Mouse (Mus musculus): ENCODE measurements around the gene Ift22. TPM values are rescaled to one million over a fixed set of nuclear protein-coding genes. Genes with fewer than 3 reads are reported as not detected.
A peak's percentile ranks its signal among the peaks of the same experiment; 100 is the strongest.

Gene Ift22
- polyA plus RNA-seq, 1 experiment from 2014 or later = 32.7 TPM

DNA sequence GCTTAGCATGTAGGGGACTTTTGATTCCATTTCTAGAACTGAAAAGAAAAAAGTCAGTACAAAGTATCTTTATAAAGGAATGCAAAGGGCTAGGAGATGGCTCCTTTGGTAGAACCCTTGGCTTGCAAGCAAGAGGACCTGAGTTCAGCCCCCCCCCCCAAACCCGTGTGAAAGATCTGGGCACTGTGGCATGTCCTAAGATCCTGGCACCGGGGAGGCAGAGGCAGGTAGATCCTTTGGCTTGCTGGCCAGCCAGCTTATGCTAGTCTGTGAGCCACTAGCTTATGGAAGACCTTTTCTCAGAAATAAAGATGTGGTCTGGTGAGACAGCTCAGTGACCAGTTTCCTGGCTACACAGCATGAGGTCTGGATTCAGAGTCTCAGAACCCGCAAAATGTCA lies 6.2 kb downstream of the Ift22 start:
- no peak for ATAC-seq (ENCODE audit: extremely low read depth, insufficient number of reproducible peaks, low FRiP score, low TSS enrichment)
- Histone ChIP-seq H3K4me3 (no peak overlapping the region), H3K4me1 (0 out of 2 replicates have a peak, but pooled peaks cover under 1% of the 10 kb centered on the region), H3K9me3 (no peaks in the 10 kb centered on the region), H3K36me3 (peaks cover 27% of the 10 kb centered on the region), H3K27me3 (replicated peaks) (no peaks in the 10 kb centered on the region), H3K4me2 (no peak overlapping the region), H3K9ac (no peak overlapping the region), H3K27ac (replicated peaks) (no peak overlapping the region)
- WGBS = 69% methylated on average over 3 of the region's 3 CpGs

DNA sequence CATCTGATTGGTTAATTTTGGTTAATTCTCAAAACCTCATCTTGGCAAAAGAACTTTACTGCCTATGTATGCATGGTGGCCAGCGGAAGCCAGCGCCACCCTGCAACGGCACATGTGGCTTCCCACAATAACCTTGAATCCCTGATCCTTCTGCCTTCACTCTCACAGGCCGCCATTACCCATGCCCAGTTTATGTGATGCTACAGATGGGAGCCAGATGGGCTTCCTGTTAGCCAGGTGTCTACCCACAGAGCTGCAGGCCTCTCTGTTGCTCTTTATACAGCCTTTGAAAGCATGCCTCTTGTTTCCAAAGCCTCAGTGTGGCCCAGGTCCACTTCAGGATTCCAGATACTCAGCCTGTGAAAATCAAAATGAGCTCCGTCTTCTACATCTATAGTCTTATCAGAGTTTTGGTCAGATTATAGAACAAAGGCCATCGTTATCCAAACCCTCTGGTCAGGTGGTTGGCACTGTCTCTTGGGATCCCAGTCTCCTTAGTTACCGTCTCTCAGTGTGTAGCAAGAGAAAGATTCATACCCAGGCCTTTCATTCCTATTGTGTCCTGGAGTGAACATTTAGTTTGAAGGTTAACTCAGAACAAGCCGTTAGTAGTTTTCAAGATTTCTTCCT lies 9.8 kb downstream of the Ift22 start:
- H3K4me1 ChIP-seq = peaks cover 7% of the 10 kb centered on the region
- H3K27ac ChIP-seq (replicated peaks) = no peak overlapping the region
- no peak overlapping the region for H3K4me2 ChIP-seq
- no peak for ATAC-seq (ENCODE audit: extremely low read depth, insufficient number of reproducible peaks, low FRiP score, low TSS enrichment)
- no peaks in the 10 kb centered on the region for H3K9me3 ChIP-seq
- H3K27me3 ChIP-seq (replicated peaks) = no peaks in the 10 kb centered on the region
- peaks cover 10% of the 10 kb centered on the region for H3K36me3 ChIP-seq
- no peak overlapping the region for H3K9ac ChIP-seq
- WGBS = 92% methylated on average over 8 of the region's 8 CpGs
- no peak overlapping the region for H3K4me3 ChIP-seq

DNA sequence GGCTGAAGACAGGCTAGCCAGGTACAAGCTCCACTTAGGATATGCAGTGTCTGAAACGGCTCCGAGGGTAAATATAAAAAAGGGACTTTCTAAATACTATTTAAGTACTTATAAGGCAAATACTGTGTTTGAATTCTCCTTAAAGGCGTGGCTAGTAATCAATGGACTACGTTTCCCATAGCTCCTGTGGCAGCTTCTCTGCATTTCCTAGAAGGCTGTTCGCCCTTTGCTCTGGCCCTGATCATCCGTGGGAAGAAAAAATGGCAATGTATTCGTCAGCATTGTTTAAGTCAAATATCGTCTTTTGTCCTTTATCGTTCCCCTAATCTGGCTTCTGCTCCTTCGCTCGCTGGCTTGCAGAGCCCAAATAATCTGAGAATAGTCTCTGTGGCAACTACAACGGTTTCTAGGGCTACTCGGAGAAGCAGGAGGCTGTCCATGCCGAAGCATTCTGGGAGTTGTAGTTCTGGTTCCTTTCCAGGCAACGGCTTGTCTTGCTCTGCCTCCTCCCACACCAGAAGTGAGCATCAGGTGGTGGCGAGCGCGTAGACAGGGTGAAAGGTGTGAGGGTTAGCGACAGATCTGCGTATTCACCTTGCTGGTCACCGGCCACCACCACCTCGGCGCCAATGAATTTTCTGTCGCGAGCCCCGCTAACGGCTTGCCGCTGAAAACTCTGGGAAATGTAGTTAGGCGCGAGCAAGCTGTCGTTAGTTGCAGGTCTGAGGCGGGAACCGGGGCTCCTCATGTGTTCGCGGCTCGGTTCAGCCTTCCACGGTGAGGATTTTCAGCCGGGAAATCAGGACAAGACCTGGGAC lies 10.9 kb downstream of the Ift22 start:
- H3K27ac ChIP-seq (replicated peaks) = 0 out of 2 replicates have a peak overlapping the region, but pooled peaks have one; percentile 15
- H3K9ac ChIP-seq = peak overlapping the region; percentile 87
- no peaks in the 10 kb centered on the region for H3K27me3 ChIP-seq (replicated peaks)
- H3K4me3 ChIP-seq = peak overlapping the region; percentile 73
- no peaks in the 10 kb centered on the region for H3K36me3 ChIP-seq
- WGBS = 3% methylated on average over 38 of the region's 38 CpGs
- H3K4me2 ChIP-seq = peak overlapping the region; percentile 90
- peaks cover 7% of the 10 kb centered on the region for H3K4me1 ChIP-seq
- peak; percentile 66; the same call in 1 of the 2 replicates for ATAC-seq (ENCODE audit: extremely low read depth, insufficient number of reproducible peaks, low FRiP score, low TSS enrichment)
- no peaks in the 10 kb centered on the region for H3K9me3 ChIP-seq

DNA sequence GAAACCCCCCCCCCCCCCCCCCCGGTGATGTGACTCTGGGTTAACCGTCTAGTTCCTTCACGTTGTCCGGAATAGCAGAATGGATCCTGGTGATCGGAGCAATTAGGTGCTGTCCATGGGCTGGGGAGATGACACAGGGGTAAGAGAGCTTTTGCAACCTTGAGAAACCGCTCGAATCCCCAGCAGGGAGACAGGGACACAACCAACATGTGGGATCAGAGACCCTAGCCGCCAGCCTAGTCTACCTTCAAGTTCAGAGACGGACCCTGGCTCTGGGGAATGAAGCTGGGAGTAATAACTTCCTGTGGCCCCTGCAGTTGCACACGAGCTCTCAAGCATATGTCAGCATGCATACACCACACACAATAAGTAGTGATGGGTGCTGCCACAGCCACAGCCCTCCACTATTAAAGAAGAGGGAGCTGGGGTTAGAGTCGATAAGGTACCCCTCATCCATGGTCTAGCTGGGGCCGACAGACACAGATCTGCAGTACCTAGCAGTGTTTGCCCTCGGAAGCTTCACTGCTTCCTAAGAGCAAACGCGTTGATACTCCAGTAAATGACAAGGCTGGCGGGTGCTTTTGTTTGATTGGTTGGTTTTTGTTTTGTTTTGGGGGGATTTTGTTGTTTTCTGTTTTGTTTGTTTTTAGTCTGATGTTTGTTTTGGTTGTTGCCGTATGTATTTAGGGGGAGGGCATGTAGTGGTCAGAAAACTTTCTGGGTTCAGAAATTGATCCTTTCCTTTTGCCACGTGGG lies 11.8 kb downstream of the Ift22 start:
- H3K27ac ChIP-seq (replicated peaks) = no peak overlapping the region
- WGBS = 21% methylated on average over 17 of the region's 18 CpGs

DNA sequence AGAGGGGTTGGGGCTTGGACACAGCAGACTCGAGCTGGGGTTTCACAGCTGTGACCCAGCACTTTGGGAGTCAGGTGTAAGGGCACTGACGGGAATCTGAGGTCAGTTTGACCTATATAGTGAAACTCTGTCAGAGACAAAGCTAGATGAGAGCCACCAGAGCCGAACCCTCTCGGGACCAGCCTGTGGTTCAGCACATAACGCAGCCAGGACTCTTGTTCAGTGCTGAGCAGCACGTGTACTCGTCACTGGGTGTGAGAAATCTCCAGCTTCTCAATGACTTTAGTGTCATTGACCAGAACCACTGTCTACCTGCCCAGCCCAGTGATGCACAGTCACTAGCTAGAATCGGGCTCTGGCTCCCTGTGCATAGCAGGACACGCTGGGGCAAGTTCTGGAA lies 14.9 kb downstream of the Ift22 start:
- no peak overlapping the region for H3K4me2 ChIP-seq
- H3K36me3 ChIP-seq = 0 out of 2 replicates have a peak, but pooled peaks cover 11% of the 10 kb centered on the region
- H3K4me3 ChIP-seq = no peak overlapping the region
- H3K27me3 ChIP-seq (replicated peaks) = no peaks in the 10 kb centered on the region
- no peak overlapping the region for H3K27ac ChIP-seq (replicated peaks)
- H3K4me1 ChIP-seq = peaks cover 7% of the 10 kb centered on the region
- H3K9ac ChIP-seq = no peak overlapping the region
- ATAC-seq (ENCODE audit: extremely low read depth, insufficient number of reproducible peaks, low FRiP score, low TSS enrichment) = no peak
- H3K9me3 ChIP-seq = no peaks in the 10 kb centered on the region
- 76% methylated on average over 9 of the region's 9 CpGs for WGBS

More for the DNA sequence above, 11.8 kb downstream of the Ift22 start:
- H3K4me2 ChIP-seq = peak overlapping the region; percentile 90
- no peaks in the 10 kb centered on the region for H3K9me3 ChIP-seq
- peak overlapping the region; percentile 87 for H3K9ac ChIP-seq
- H3K4me1 ChIP-seq = peaks cover 7% of the 10 kb centered on the region
- H3K4me3 ChIP-seq = peak overlapping the region; percentile 73
- H3K36me3 ChIP-seq = no peaks in the 10 kb centered on the region
- no peak for ATAC-seq (ENCODE audit: extremely low read depth, insufficient number of reproducible peaks, low FRiP score, low TSS enrichment)
- H3K27me3 ChIP-seq (replicated peaks) = no peaks in the 10 kb centered on the region

DNA sequence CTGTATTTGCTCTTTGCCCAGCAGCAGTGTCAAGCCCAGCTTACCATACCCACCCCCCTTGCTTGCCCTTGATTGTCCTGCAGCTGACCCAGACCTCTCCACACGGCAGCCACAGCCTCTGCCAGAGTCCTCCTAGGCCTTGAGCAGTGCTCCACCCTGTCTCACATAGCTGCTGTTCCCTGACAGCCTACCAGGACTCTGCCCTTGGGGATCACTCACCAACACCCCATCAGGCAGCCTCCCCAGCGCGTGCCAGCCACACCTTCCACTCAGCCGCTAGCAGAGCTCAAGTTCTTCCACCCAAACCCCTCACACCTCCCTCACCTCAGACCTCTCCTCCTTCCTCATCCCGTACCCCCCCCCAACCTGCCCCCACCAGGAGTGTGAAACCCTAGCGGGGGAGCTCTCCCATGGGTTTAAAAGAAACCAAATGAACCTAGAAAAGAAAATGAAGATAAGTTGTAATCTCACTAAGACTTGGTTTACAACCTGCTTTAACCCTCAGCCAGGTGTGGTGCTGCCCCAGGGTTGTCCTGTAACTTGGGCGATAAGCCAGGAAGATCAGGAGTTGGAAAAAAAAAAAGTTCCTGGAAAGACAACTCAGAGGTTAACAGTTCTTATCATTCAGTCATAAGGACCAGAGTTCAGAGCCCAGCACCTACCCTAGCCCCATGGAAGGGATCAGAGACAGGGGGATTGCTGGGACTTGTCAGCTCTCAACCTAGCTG lies 16.0 kb downstream of the Ift22 start:
- peaks cover 7% of the 10 kb centered on the region for H3K4me1 ChIP-seq
- no peak for ATAC-seq (ENCODE audit: extremely low read depth, insufficient number of reproducible peaks, low FRiP score, low TSS enrichment)
- H3K9me3 ChIP-seq = no peaks in the 10 kb centered on the region
- 0 out of 2 replicates have a peak, but pooled peaks cover 11% of the 10 kb centered on the region for H3K36me3 ChIP-seq
- no peak overlapping the region for H3K27ac ChIP-seq (replicated peaks)
- no peak overlapping the region for H3K4me3 ChIP-seq
- WGBS = 45% methylated on average over 7 of the region's 7 CpGs
- no peak overlapping the region for H3K4me2 ChIP-seq
- H3K9ac ChIP-seq = no peak overlapping the region; the same call in 1 of the 2 replicates
- H3K27me3 ChIP-seq (replicated peaks) = no peaks in the 10 kb centered on the region

DNA sequence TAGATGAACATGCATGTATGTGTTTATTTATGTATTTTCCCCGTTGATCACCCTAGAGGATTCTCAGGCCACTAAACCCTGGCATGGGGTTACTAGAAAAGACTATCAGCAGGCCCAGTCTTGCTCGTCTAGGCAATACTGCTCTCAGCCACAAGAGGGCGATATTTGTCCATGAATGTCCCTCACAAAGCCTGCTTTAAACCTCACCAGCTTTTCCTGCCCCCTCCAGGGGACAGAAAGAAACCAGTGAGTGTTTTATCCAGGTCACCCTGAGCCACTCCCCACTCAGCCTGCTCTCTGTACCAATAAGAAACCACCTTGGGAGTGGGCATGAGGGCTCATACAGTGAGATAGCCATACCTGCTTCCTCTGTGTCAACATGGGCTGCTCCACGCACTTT lies 21.1 kb downstream of the Ift22 start:
- Histone ChIP-seq H3K27ac (replicated peaks) (no peak overlapping the region), H3K27me3 (replicated peaks) (no peaks in the 10 kb centered on the region), H3K36me3 (0 out of 2 replicates have a peak, but pooled peaks cover 11% of the 10 kb centered on the region), H3K4me3 (no peak overlapping the region), H3K4me1 (0 out of 2 replicates have a peak, but pooled peaks cover 5% of the 10 kb centered on the region), H3K4me2 (no peak overlapping the region), H3K9ac (peak overlapping the region; percentile 20), H3K9me3 (no peaks in the 10 kb centered on the region)
- 0 out of 2 replicates have a peak, but pooled peaks have one; percentile 48 for ATAC-seq (ENCODE audit: extremely low read depth, insufficient number of reproducible peaks, low FRiP score, low TSS enrichment)
- WGBS = 18% methylated on average over 4 of the region's 4 CpGs

DNA sequence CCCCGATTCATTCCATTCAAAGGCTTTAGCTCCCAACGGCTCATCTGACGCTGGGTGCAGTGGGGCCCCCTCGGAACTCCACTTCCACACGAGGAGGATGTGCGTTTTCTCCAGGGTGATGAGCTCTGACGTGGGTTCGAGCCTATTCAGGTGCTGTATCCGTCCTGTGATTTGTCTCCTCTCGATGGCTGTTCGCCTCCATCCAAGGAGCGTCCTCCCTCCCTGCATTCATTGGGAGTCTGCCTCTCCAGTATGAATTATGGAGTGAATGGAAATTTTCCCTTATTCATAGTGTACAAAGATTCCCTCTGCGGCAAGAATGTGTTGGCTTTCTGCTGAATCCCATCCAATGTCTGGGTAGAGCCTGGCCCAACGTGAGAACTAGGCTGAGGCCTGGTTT lies 23.9 kb downstream of the Ift22 start:
- no peak overlapping the region for H3K9ac ChIP-seq
- 0 out of 2 replicates have a peak, but pooled peaks cover 5% of the 10 kb centered on the region for H3K4me1 ChIP-seq
- 78% methylated on average over 14 of the region's 14 CpGs for WGBS
- H3K9me3 ChIP-seq = no peaks in the 10 kb centered on the region
- no peak overlapping the region for H3K4me2 ChIP-seq
- no peak overlapping the region for H3K4me3 ChIP-seq
- H3K27ac ChIP-seq (replicated peaks) = no peak overlapping the region
- no peaks in the 10 kb centered on the region for H3K36me3 ChIP-seq
- ATAC-seq (ENCODE audit: extremely low read depth, insufficient number of reproducible peaks, low FRiP score, low TSS enrichment) = no peak
- H3K27me3 ChIP-seq (replicated peaks) = no peaks in the 10 kb centered on the region

DNA sequence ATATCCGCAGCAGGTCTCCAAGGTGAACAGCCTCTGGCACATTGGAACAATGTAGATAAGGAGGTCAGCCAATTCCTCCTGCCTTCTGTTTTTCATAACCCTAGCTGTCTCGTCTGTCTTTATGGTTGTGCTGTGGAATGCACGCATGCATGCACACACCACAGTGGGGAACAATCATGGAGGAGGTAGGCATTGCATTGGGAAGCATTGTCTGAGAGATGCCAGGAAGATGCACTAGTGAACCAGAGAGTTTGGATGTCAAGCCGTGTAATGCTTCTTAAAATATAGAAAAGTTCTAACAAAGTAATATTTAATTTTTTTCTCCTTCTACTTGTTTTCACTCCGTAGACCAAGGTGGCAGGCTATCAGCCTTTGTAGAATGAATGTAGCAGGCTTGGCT lies 25.0 kb downstream of the Ift22 start:
- no peaks in the 10 kb centered on the region for H3K27me3 ChIP-seq (replicated peaks)
- no peak overlapping the region for H3K4me2 ChIP-seq
- H3K9ac ChIP-seq = no peak overlapping the region
- H3K9me3 ChIP-seq = no peaks in the 10 kb centered on the region
- 70% methylated on average over 5 of the region's 5 CpGs for WGBS
- no peak for ATAC-seq (ENCODE audit: extremely low read depth, insufficient number of reproducible peaks, low FRiP score, low TSS enrichment)
- H3K4me1 ChIP-seq = 0 out of 2 replicates have a peak, but pooled peaks cover 5% of the 10 kb centered on the region
- no peaks in the 10 kb centered on the region for H3K36me3 ChIP-seq
- H3K4me3 ChIP-seq = no peak overlapping the region
- no peak overlapping the region for H3K27ac ChIP-seq (replicated peaks)

DNA sequence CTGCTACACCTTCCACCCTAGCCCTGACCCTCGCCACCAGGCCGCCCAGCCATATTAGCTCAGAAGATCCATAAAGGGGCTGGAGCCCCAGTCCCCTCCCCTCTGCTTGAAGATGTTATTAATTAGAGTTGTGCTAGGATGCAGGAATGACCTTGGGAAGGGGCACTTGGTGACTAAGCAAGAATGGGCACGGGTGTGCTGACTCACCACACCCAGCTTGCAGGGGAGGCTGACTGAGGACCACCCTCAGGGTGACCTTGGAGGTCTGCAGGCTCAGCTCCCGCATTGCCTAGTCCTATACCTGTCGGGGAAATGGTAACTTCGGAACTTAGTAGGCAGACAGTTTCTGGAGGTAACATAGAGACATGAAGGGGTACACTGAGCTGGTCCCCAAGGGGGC lies 26.0 kb downstream of the Ift22 start:
- no peaks in the 10 kb centered on the region for H3K9me3 ChIP-seq
- no peaks in the 10 kb centered on the region for H3K36me3 ChIP-seq
- no peak overlapping the region for H3K4me3 ChIP-seq
- 80% methylated on average over 6 of the region's 6 CpGs for WGBS
- H3K27me3 ChIP-seq (replicated peaks) = no peaks in the 10 kb centered on the region
- no peak for ATAC-seq (ENCODE audit: extremely low read depth, insufficient number of reproducible peaks, low FRiP score, low TSS enrichment)
- no peak overlapping the region for H3K27ac ChIP-seq (replicated peaks)
- H3K9ac ChIP-seq = no peak overlapping the region
- no peak overlapping the region for H3K4me2 ChIP-seq
- H3K4me1 ChIP-seq = 0 out of 2 replicates have a peak, but pooled peaks cover 5% of the 10 kb centered on the region

All from heart, embryonic 13.5 days (tissue).